Mouse (Mus musculus) CH12.LX (cell line): ENCODE measurements around the gene Ccdc138. TPM values are rescaled to one million over a fixed set of nuclear protein-coding genes. Genes with fewer than 3 reads are reported as not detected.

Experiments
- DNase-seq: peaks from one replicate; pipeline ENCODE4 v3.0.0-alpha.2; 2013; ENCODE audit errors: extremely low read depth
- H3K27ac ChIP-seq: 2 replicates; pipeline ENCODE4 v1.5.1; 2012; ENCODE audit warnings: low read depth, mild to moderate bottlenecking, control low read depth, moderate library complexity; ENCODE audit not compliant: insufficient read depth
- H3K27me3 ChIP-seq: replicated peaks from 2 replicates; pipeline ENCODE3; 2012; ENCODE audit warnings: inconsistent platforms
- H3K36me3 ChIP-seq, 2 experiments: replicated peaks in 1 of 2; 2 replicates each; pipeline versions ENCODE3 to v1.6.1; 2012; ENCODE audit warnings: inconsistent platforms in 1 of 2, low read length in 1 of 2, mild to moderate bottlenecking in 1 of 2, mixed read lengths in 1 of 2, moderate library complexity in 1 of 2; ENCODE audit not compliant: control insufficient read depth in 1 of 2, insufficient read depth in 1 of 2
- H3K4me1 ChIP-seq, 2 experiments: 2 replicates each; pipeline ENCODE4 v1.6.1; 2012; ENCODE audit warnings: inconsistent platforms in 1 of 2, moderate library complexity in 1 of 2; ENCODE audit not compliant: insufficient read depth in 2 of 2, control insufficient read depth in 1 of 2
- H3K4me2 ChIP-seq: 2 replicates; pipeline ENCODE4 v1.6.1; 2012; ENCODE audit warnings: low read depth, mild to moderate bottlenecking, control low read depth; ENCODE audit not compliant: poor library complexity, insufficient read depth, severe bottlenecking
- H3K4me3 ChIP-seq, 3 experiments: fragments of 150-350 bp in 1 of 3; sonication (generic) in 1 of 3; replicated peaks in 1 of 3; 2 replicates each; pipeline versions ENCODE3 to v1.5.1; 2011 to 2012; ENCODE audit warnings: low read depth in 2 of 3, low read length in 2 of 3, mild to moderate bottlenecking in 2 of 3, moderate library complexity in 2 of 3, control low read depth in 1 of 3, improper control_type of control experiment in 1 of 3, inconsistent platforms in 1 of 3, mixed read lengths in 1 of 3; ENCODE audit not compliant: poor library complexity in 1 of 3
- H3K79me2 ChIP-seq: replicated peaks from 2 replicates; pipeline ENCODE4 v1.6.1; 2012; ENCODE audit warnings: mild to moderate bottlenecking, moderate library complexity; ENCODE audit not compliant: control insufficient read depth, poor library complexity, insufficient read depth, severe bottlenecking; ENCODE audit errors: extremely low read depth
- H3K9ac ChIP-seq: 2 replicates; pipeline ENCODE4 v1.6.1; 2012; ENCODE audit warnings: low read depth, mild to moderate bottlenecking, control low read depth, moderate library complexity; ENCODE audit not compliant: insufficient read depth
- H3K9me3 ChIP-seq: replicated peaks from 2 replicates; pipeline ENCODE3; 2012; ENCODE audit warnings: low read length, inconsistent platforms, mixed read lengths
- CHD2 ChIP-seq: IDR thresholded peaks from 2 replicates; pipeline ENCODE4 v1.6.1; 2011; ENCODE audit warnings: low read length, improper control_type of control experiment
- CTCF ChIP-seq, 2 experiments: IDR thresholded peaks in 1 of 2; conservative IDR thresholded peaks in 1 of 2; 2 replicates each; pipeline ENCODE4 v1.5.1; 2011 to 2012; ENCODE audit warnings: low read depth in 2 of 2, low read length in 2 of 2, improper control_type of control experiment in 1 of 2, inconsistent platforms in 1 of 2, mild to moderate bottlenecking in 1 of 2, moderate library complexity in 1 of 2
- E2F4 ChIP-seq: IDR thresholded peaks from 2 replicates; pipeline ENCODE4 v1.6.1; 2011; ENCODE audit warnings: low read depth, low read length, improper control_type of control experiment; ENCODE audit not compliant: insufficient replicate concordance
- ELF1 ChIP-seq: IDR thresholded peaks from 2 replicates; pipeline ENCODE4 v1.6.1; 2014; ENCODE audit warnings: low read depth, mild to moderate bottlenecking, inconsistent platforms, low read length, improper control_type of control experiment
- HCFC1 ChIP-seq: IDR thresholded peaks from 2 replicates; pipeline ENCODE4 v1.6.1; 2012; ENCODE audit warnings: low read depth, mild to moderate bottlenecking, inconsistent platforms, low read length, improper control_type of control experiment
- MAX ChIP-seq: IDR thresholded peaks from 2 replicates; pipeline ENCODE4 v1.6.1; 2011; ENCODE audit warnings: low read length, improper control_type of control experiment
- MAZ ChIP-seq: IDR thresholded peaks from 2 replicates; pipeline ENCODE4 v1.6.1; 2012; ENCODE audit warnings: low read depth, mild to moderate bottlenecking, inconsistent platforms, low read length, improper control_type of control experiment, moderate library complexity
- MEF2A ChIP-seq: IDR thresholded peaks from 2 replicates; pipeline ENCODE4 v1.6.1; 2014; ENCODE audit warnings: low read depth, mild to moderate bottlenecking, inconsistent platforms, low read length, improper control_type of control experiment, borderline replicate concordance
- MXI1 ChIP-seq: IDR thresholded peaks from 2 replicates; pipeline ENCODE4 v1.6.1; 2011; ENCODE audit warnings: mild to moderate bottlenecking, low read depth, low read length, improper control_type of control experiment
- MYC ChIP-seq: IDR thresholded peaks from 2 replicates; pipeline ENCODE4 v1.6.1; 2011; ENCODE audit warnings: low read depth, mild to moderate bottlenecking, improper control_type of control experiment, low read length
- NELFE ChIP-seq: IDR thresholded peaks from 2 replicates; pipeline ENCODE4 v1.6.1; 2011; ENCODE audit warnings: low read depth, low read length, improper control_type of control experiment
- POLR2A ChIP-seq: IDR thresholded peaks from 2 replicates; pipeline ENCODE4 v1.6.1; 2011; ENCODE audit warnings: low read depth, mild to moderate bottlenecking, improper control_type of control experiment, low read length
- POLR2AphosphoS2 ChIP-seq: IDR thresholded peaks from 2 replicates; pipeline ENCODE4 v1.6.1; 2011; ENCODE audit warnings: low read depth, low read length, improper control_type of control experiment
- SIN3A ChIP-seq: IDR thresholded peaks from 2 replicates; pipeline ENCODE4 v1.6.1; 2012; ENCODE audit warnings: low read length, improper control_type of control experiment, inconsistent platforms
- SMC3 ChIP-seq: IDR thresholded peaks from 2 replicates; pipeline ENCODE4 v1.6.1; 2011; ENCODE audit warnings: low read depth, low read length, improper control_type of control experiment
- TBP ChIP-seq: conservative IDR thresholded peaks from 2 replicates; pipeline ENCODE4 v1.6.1; 2011; ENCODE audit warnings: low read depth, low read length, improper control_type of control experiment
- UBTF ChIP-seq: IDR thresholded peaks from 2 replicates; pipeline ENCODE4 v1.6.1; 2012; ENCODE audit warnings: low read depth, mild to moderate bottlenecking, inconsistent platforms, low read length, improper control_type of control experiment, moderate library complexity
- ZKSCAN1 ChIP-seq: IDR thresholded peaks from 2 replicates; pipeline ENCODE4 v1.6.1; 2012; ENCODE audit warnings: low read depth, inconsistent platforms, low read length, improper control_type of control experiment, borderline replicate concordance
- ZMIZ1 ChIP-seq: IDR thresholded peaks from 2 replicates; pipeline ENCODE4 v1.6.1; 2012; ENCODE audit warnings: low read depth, mild to moderate bottlenecking, inconsistent platforms, low read length, improper control_type of control experiment
- ZNF384 ChIP-seq: IDR thresholded peaks from 2 replicates; pipeline ENCODE4 v1.6.1; 2012; ENCODE audit warnings: low read depth, low read length, improper control_type of control experiment, inconsistent platforms
- dilution Hi-C: fragments of 300-500 bp; cut with MboI; formaldehyde crosslinking; loops from 2 replicates; pipeline ENCODE4 v1.14.3; 2020; ENCODE audit warnings: low sequenced_read_pairs; ENCODE audit not compliant: extremely low pct_unique_long_range_greater_than_20kb, extremely low pct_ligation_motif_present
- in situ Hi-C: fragments of 300-500 bp; cut with MboI; formaldehyde crosslinking; loops from 3 replicates; pipeline ENCODE4 v1.14.3; 2019; ENCODE audit warnings: low sequenced_read_pairs, low pct_ligation_motif_present, low pct_unique_long_range_greater_than_20kb, mixed read lengths
- polyA plus RNA-seq: library from polyadenylated mRNA; unstranded; fragments of >175 nt; gene quantifications from 2 replicates; pipeline ENCODE4 v1.2.1, GENCODE M21; 2012; ENCODE audit warnings: low read depth; ENCODE audit not compliant: insufficient read length
- total RNA-seq, 2 experiments: library from RNA; depleted of rRNA; stranded (reverse); fragments of 300-350 nt in 1 of 2; fragments of >200 nt in 1 of 2; gene quantifications; 2 replicates each; pipeline ENCODE4 v1.2.3; 2012 to 2014

Ccdc138 gene
- total RNA-seq (2012; rRNA removed) (1.7 TPM in 2 replicates), total RNA-seq (2014; rRNA removed) (3.1 and 3.3 TPM in 2 replicates), polyA plus RNA-seq (2.2 and 2.4 TPM in 2 replicates)

GRCm38 (mm10) chr10:58497320-58498284 is at the start of gene Ccdc138:
Gene Ccdc138, plus strand, starts transcription at chr10:58497948.
- DNase-seq, result peak; percentile 90
- no peaks in the 10 kb centered on the region for H3K27me3 ChIP-seq
- H3K9me3 ChIP-seq, result no peaks in the 10 kb centered on the region
- peak within 1 kb of the TSS; percentile 88 for H3K4me2 ChIP-seq
- peak within 1 kb of the TSS; percentile 76 for H3K27ac ChIP-seq
- H3K79me2 ChIP-seq, result no peaks in the 10 kb centered on the region
- in situ Hi-C loops, result no loop called here
- peaks cover 0 to 7% of the 10 kb centered on the region in 2 experiments; a peak in 3 of 4 replicates for H3K4me1 ChIP-seq
- peak; percentile 51; the same call in 1 of the 2 replicates for TF ChIP-seq HCFC1
- TF ChIP-seq ZKSCAN1, result no peak
- peak in 1 of 2 experiments; percentile 31; a peak in 2 of 4 replicates for TF ChIP-seq CTCF (conservative IDR thresholded peaks at IDR 0.05 in 1 of 2, IDR thresholded peaks at IDR 0.05 in 1 of 2; ENCODE audit: low read depth in 2 of 2, low read length in 2 of 2)
- no peak for TF ChIP-seq NELFE
- TF ChIP-seq UBTF, result no peak
- peak; percentile 56; the same call in 1 of the 2 replicates for TF ChIP-seq MXI1
- 0 out of 2 replicates have a peak, but pooled peaks have one; percentile 29 for TF ChIP-seq ZMIZ1
- TF ChIP-seq E2F4, result peak; percentile 50; the same call in 1 of the 2 replicates
- TF ChIP-seq ELF1, result peak; percentile 66
- TF ChIP-seq MEF2A, result no peak
- 0 out of 2 replicates have a peak, but pooled peaks have one; percentile 12 for TF ChIP-seq MAX
- TF ChIP-seq POLR2A, result peak; percentile 45; the same call in 1 of the 2 replicates
- peak; percentile 18; the same call in 1 of the 2 replicates for TF ChIP-seq SIN3A
- 0 out of 2 replicates have a peak, but pooled peaks have one; percentile 7 for TF ChIP-seq MYC
- TF ChIP-seq CHD2, result peak; percentile 63; the same call in 1 of the 2 replicates
- no peak for TF ChIP-seq SMC3
- TF ChIP-seq TBP, result 0 out of 2 replicates have a peak, but pooled peaks have one; percentile 15
- TF ChIP-seq ZNF384, result peak; percentile 72
- TF ChIP-seq MAZ, result no peak
- 0 out of 2 replicates have a peak, but pooled peaks have one; percentile 49 for TF ChIP-seq POLR2AphosphoS2
- peak within 1 kb of the TSS; percentile 65 to 81 (median 72) for H3K4me3 ChIP-seq
- dilution Hi-C loops, result no loop called here
- peaks cover 11 to 27% of the 10 kb centered on the region in 2 experiments for H3K36me3 ChIP-seq
- H3K9ac ChIP-seq, result peak within 1 kb of the TSS; percentile 75
